In the genomic region with DNA sequence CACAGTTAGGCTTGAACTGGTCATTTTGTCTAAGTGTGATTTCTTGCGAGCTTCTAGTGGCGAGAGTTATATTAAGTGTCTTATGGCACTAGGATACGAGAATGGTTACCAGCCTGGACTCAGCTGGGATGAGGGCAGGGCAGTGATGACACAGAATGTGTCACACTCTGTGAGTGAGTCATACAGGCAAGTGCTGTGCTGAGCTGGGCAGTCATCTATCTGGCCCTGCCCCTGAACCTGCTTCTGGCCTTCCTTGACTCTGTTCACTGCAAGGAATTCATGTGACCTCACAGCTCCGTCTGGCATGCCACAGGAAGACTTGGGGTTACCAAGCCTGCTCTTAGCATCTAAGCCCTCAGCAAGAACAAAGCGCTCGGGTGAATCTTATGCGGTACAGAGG, we compare ENCODE assay signal across 14 mouse cellular contexts. TPM values are rescaled to one million over a fixed set of nuclear protein-coding genes. Genes with fewer than 3 reads are reported as not detected.
DNase-seq lines count a peak whose midpoint lies in the region; ATAC-seq and TF ChIP-seq lines count a peak whose summit lies in the region.
"Had no signal": no experiment of that assay in that cellular context is flagged by ENCODE, and none has a peak within 500 bp of the region (broad histone marks: within the 10 kb centered on the region; RNA-seq: fewer than 3 reads in every experiment).

No protein-coding gene starts in this region.

- H3K4me3 ChIP-seq in heart, embryonic 10.5 days, result no peak overlapping the region
- H3K4me3 ChIP-seq in heart, embryonic 16.5 days (ENCODE audit: low read length), result no peak overlapping the region
- H3K4me3 ChIP-seq in stomach, postnatal 0 days (ENCODE audit: low read depth, low read length), result no peak overlapping the region
- H3K4me3 ChIP-seq in forebrain, embryonic 11.5 days (ENCODE audit: low read depth, low read length), result no peak overlapping the region
- H3K4me3 ChIP-seq: midbrain, embryonic 15.5 days; neural tube, embryonic 13.5 days had no signal

- no peaks in the 10 kb centered on the region for H3K27me3 ChIP-seq in heart, embryonic 10.5 days (ENCODE audit: insufficient read depth, poor library complexity, severe bottlenecking)
- H3K27me3 ChIP-seq in heart, embryonic 16.5 days (ENCODE audit: control insufficient read depth, insufficient read depth, low read length), result no peaks in the 10 kb centered on the region
- no peaks in the 10 kb centered on the region for H3K27me3 ChIP-seq in stomach, postnatal 0 days (ENCODE audit: control insufficient read depth, insufficient read depth, low read length)
- no peaks in the 10 kb centered on the region for H3K27me3 ChIP-seq in forebrain, embryonic 11.5 days (ENCODE audit: control insufficient read depth, insufficient read depth, low read length)
- H3K27me3 ChIP-seq: midbrain, embryonic 15.5 days; neural tube, embryonic 13.5 days had no signal

- no peaks in the 10 kb centered on the region for H3K9me3 ChIP-seq in heart, embryonic 10.5 days
- H3K9me3 ChIP-seq in heart, embryonic 16.5 days (replicated peaks; ENCODE audit: control insufficient read depth, low read length), result no peaks in the 10 kb centered on the region
- no peaks in the 10 kb centered on the region for H3K9me3 ChIP-seq in stomach, postnatal 0 days (ENCODE audit: control insufficient read depth, low read length)
- H3K9me3 ChIP-seq in forebrain, embryonic 11.5 days (ENCODE audit: control insufficient read depth, low read length), result no peaks in the 10 kb centered on the region
- H3K9me3 ChIP-seq: midbrain, embryonic 15.5 days; neural tube, embryonic 13.5 days had no signal

- 74% methylated on average over 7 of the region's 7 CpGs for WGBS in heart, embryonic 10.5 days
- 67% methylated on average over 7 of the region's 7 CpGs for WGBS in heart, embryonic 16.5 days
- WGBS in stomach, postnatal 0 days, result 75% methylated on average over 7 of the region's 7 CpGs
- WGBS in forebrain, embryonic 11.5 days, result 86% methylated on average over 7 of the region's 7 CpGs

- no peak overlapping the region for H3K9ac ChIP-seq in heart, embryonic 16.5 days (ENCODE audit: low read length)
- H3K9ac ChIP-seq in stomach, postnatal 0 days (ENCODE audit: low read length), result no peak overlapping the region
- H3K9ac ChIP-seq in forebrain, embryonic 11.5 days (ENCODE audit: low read length), result no peak overlapping the region
- H3K9ac ChIP-seq: liver, embryonic 14.5 days; midbrain, embryonic 15.5 days; neural tube, embryonic 13.5 days had no signal

- no peak for TF ChIP-seq EP300 in stomach, postnatal 0 days (optimal IDR thresholded peaks at IDR 0.05)

- 0 out of 2 replicates have a peak overlapping the region, but pooled peaks have one; percentile 24 for H3K27ac ChIP-seq in heart, embryonic 10.5 days
- peak overlapping the region; percentile 85 for H3K27ac ChIP-seq in heart, embryonic 16.5 days (ENCODE audit: low read length)
- no peak overlapping the region for H3K27ac ChIP-seq in stomach, postnatal 0 days (replicated peaks)
- no peak overlapping the region for H3K27ac ChIP-seq in forebrain, embryonic 11.5 days (ENCODE audit: low read depth, low read length)
- H3K27ac ChIP-seq: hindbrain, postnatal 0 days; liver, embryonic 14.5 days; midbrain, embryonic 15.5 days; neural tube, embryonic 13.5 days had no signal

- no peaks in the 10 kb centered on the region for H3K36me3 ChIP-seq in heart, embryonic 10.5 days
- H3K36me3 ChIP-seq in heart, embryonic 16.5 days (ENCODE audit: control insufficient read depth, insufficient read depth), result no peaks in the 10 kb centered on the region
- H3K36me3 ChIP-seq in stomach, postnatal 0 days (ENCODE audit: control insufficient read depth, insufficient read depth, low read length), result no peaks in the 10 kb centered on the region
- no peaks in the 10 kb centered on the region for H3K36me3 ChIP-seq in forebrain, embryonic 11.5 days (ENCODE audit: control insufficient read depth, insufficient read depth, low read length)
- H3K36me3 ChIP-seq: midbrain, embryonic 15.5 days; neural tube, embryonic 13.5 days had no signal

- no peak for DNase-seq in heart, embryonic 10.5 days (ENCODE audit: low spot score)
- no peak for DNase-seq in heart, postnatal 14 days
- DNase-seq in lung, postnatal 36 days, result peak; percentile 43
- no peak for DNase-seq in lung, postnatal 10 days
- peak; percentile 49 for DNase-seq in stomach, postnatal 0 days (ENCODE audit: low spot score)
- DNase-seq in retina, embryonic 14.5 days (ENCODE audit: low spot score), result no peak
- DNase-seq in forebrain, embryonic 11.5 days (ENCODE audit: low spot score), result no peak
- DNase-seq: kidney, postnatal 36 days; right cerebral cortex, postnatal 4 days had no signal

- H3K4me2 ChIP-seq in heart, embryonic 16.5 days (ENCODE audit: low read depth, low read length), result no peak overlapping the region
- H3K4me2 ChIP-seq in stomach, postnatal 0 days (replicated peaks; ENCODE audit: low read depth), result no peak overlapping the region
- no peak overlapping the region for H3K4me2 ChIP-seq in forebrain, embryonic 11.5 days (ENCODE audit: low read depth, low read length, severe bottlenecking)
- H3K4me2 ChIP-seq: midbrain, embryonic 15.5 days; neural tube, embryonic 13.5 days had no signal

- no peak for TF ChIP-seq CTCF in stomach, postnatal 0 days (IDR thresholded peaks at IDR 0.05; ENCODE audit: low read depth)

- ATAC-seq in heart, embryonic 16.5 days (replicated peaks; ENCODE audit: extremely low read depth, insufficient read depth, low FRiP score), result no peak
- ATAC-seq in stomach, postnatal 0 days (ENCODE audit: low FRiP score, low TSS enrichment), result peak; percentile 96
- no peak for ATAC-seq in forebrain, embryonic 11.5 days (replicated peaks; ENCODE audit: low FRiP score)
- ATAC-seq: hindbrain, postnatal 0 days; midbrain, embryonic 15.5 days had no signal

- H3K4me1 ChIP-seq in heart, embryonic 10.5 days, result peaks cover 19% of the 10 kb centered on the region
- peaks cover 38% of the 10 kb centered on the region for H3K4me1 ChIP-seq in heart, embryonic 16.5 days (ENCODE audit: control insufficient read depth, insufficient read depth, low read length)
- H3K4me1 ChIP-seq in stomach, postnatal 0 days (replicated peaks; ENCODE audit: control insufficient read depth, insufficient read depth), result 0 out of 2 replicates have a peak, but pooled peaks cover 3% of the 10 kb centered on the region
- no peaks in the 10 kb centered on the region for H3K4me1 ChIP-seq in forebrain, embryonic 11.5 days (replicated peaks; ENCODE audit: control insufficient read depth, insufficient read depth, low read length)
- H3K4me1 ChIP-seq: midbrain, embryonic 15.5 days; neural tube, embryonic 13.5 days had no signal

- intact Hi-C loops in heart, postnatal 14 days (cut with DNase I), result loop anchor here (2.0 kb wide), 1 partner anchor 15 kb away; no protein-coding TSS in a partner anchor

RNA-seq across cellular contexts. Expression of gene Gpat3, which starts 16.3 kb away (rescaled TPM):
- 5.3 and 9.3 TPM in 2 replicates for polyA plus RNA-seq in heart, embryonic 10.5 days (2016; fragmentation: Nextera tagmentation; extraction: Ambion mirVana)
- total RNA-seq in heart, postnatal 14 days (2021), result 10 to 100 TPM; 18.9 to 27.7 TPM
- 13.6 and 15.3 TPM in 2 replicates for polyA plus RNA-seq in heart, embryonic 16.5 days (2015; fragmentation: Nextera tagmentation; extraction: Ambion mirVana)
- 6.4 and 6.7 TPM in 2 replicates for polyA plus RNA-seq in stomach, postnatal 0 days (2015; fragmentation: Nextera tagmentation; extraction: Ambion mirVana)
- 0.17 and 0.65 TPM in 2 replicates for polyA plus RNA-seq in forebrain, embryonic 11.5 days (2014; fragmentation: Nextera tagmentation; extraction: Ambion mirVana)

RNA-seq across cellular contexts. Expression of gene Abraxas1, which starts 41.0 kb away (rescaled TPM):
- polyA plus RNA-seq in heart, embryonic 10.5 days (2016; fragmentation: Nextera tagmentation; extraction: Ambion mirVana), result 31.7 and 33.2 TPM in 2 replicates
- 10 to 100 TPM; 10.1 to 11.0 TPM for total RNA-seq in heart, postnatal 14 days (2021)
- polyA plus RNA-seq in heart, embryonic 16.5 days (2015; fragmentation: Nextera tagmentation; extraction: Ambion mirVana), result 29.5 and 38.1 TPM in 2 replicates
- polyA plus RNA-seq in stomach, postnatal 0 days (2015; fragmentation: Nextera tagmentation; extraction: Ambion mirVana), result 13.0 and 13.6 TPM in 2 replicates
- polyA plus RNA-seq in forebrain, embryonic 11.5 days (2014; fragmentation: Nextera tagmentation; extraction: Ambion mirVana), result 32.3 and 39.5 TPM in 2 replicates

Comparison
In these comparisons a context has a peak if more than half of its experiments do, and no peak if none do; other contexts are left out.
1. DNase-seq: peak in lung, postnatal 36 days (single experiment) and stomach, postnatal 0 days (single experiment); none in heart, embryonic 10.5 days (single experiment), heart, postnatal 14 days (0 of 2), lung, postnatal 10 days (single experiment), retina, embryonic 14.5 days (single experiment) and forebrain, embryonic 11.5 days (single experiment).
2. H3K27ac ChIP-seq: peak in heart, embryonic 10.5 days (single experiment) and heart, embryonic 16.5 days (single experiment); none in stomach, postnatal 0 days (single experiment) and forebrain, embryonic 11.5 days (single experiment).